ENCODE assay signal across 14 mouse cellular contexts in the genomic region with DNA sequence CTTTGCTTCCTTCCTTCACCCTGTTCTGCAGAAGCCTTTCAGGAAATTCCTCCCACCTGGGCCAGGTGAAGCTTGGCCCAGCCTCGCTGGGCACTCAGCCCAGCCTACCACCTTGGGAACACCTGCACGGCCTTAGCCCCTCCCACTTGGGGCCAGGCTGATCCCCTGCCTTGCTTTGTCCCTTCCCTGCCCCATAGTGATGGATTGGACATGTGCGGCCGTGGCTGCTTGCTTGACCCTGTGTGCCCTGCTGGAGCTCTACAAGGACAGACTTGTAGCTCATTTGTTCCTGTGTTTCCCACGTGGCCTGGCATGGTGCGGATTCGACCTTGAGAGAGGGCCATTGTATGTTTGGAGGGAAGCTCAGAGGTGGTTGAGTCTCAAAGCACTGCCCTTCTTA. TPM values are rescaled to one million over a fixed set of nuclear protein-coding genes. Genes with fewer than 3 reads are reported as not detected.
DNase-seq lines count a peak whose midpoint lies in the region; ATAC-seq lines count a peak whose summit lies in the region.
"Had no signal": no experiment of that assay in that cellular context is flagged by ENCODE, and none has a peak within 500 bp of the region (broad histone marks: within the 10 kb centered on the region; RNA-seq: fewer than 3 reads in every experiment).

No protein-coding gene starts in this region.

- no peaks in the 10 kb centered on the region for H3K9me3 ChIP-seq in limb, embryonic 11.5 days (ENCODE audit: control insufficient read depth, low read length)
- H3K9me3 ChIP-seq in limb, embryonic 10.5 days (replicated peaks) = no peaks in the 10 kb centered on the region
- no peaks in the 10 kb centered on the region for H3K9me3 ChIP-seq in kidney, embryonic 15.5 days (replicated peaks)
- H3K9me3 ChIP-seq: forebrain, embryonic 12.5 days; midbrain, embryonic 12.5 days had no signal

- H3K27ac ChIP-seq in limb, embryonic 11.5 days (replicated peaks; ENCODE audit: low read depth, low read length) = no peak overlapping the region
- no peak overlapping the region for H3K27ac ChIP-seq in limb, embryonic 10.5 days
- H3K27ac ChIP-seq in kidney, embryonic 15.5 days = peak overlapping the region; percentile 41; the same call in 1 of the 2 replicates
- H3K27ac ChIP-seq: midbrain, embryonic 12.5 days had no signal

- peak; percentile 53; the same call in 1 of the 2 replicates for ATAC-seq in limb, embryonic 11.5 days (ENCODE audit: insufficient number of reproducible peaks, low FRiP score, low TSS enrichment, low read depth)
- ATAC-seq in kidney, embryonic 15.5 days (replicated peaks; ENCODE audit: low FRiP score) = peak; percentile 49; the same call in 1 of the 2 replicates

- no peaks in the 10 kb centered on the region for H3K36me3 ChIP-seq in limb, embryonic 11.5 days (ENCODE audit: control insufficient read depth, insufficient read depth, low read length)
- no peaks in the 10 kb centered on the region for H3K36me3 ChIP-seq in limb, embryonic 10.5 days
- H3K36me3 ChIP-seq in kidney, embryonic 15.5 days = no peaks in the 10 kb centered on the region
- H3K36me3 ChIP-seq: forebrain, embryonic 12.5 days; midbrain, embryonic 12.5 days had no signal

- H3K27me3 ChIP-seq in limb, embryonic 11.5 days (ENCODE audit: control insufficient read depth, insufficient read depth, low read length) = peaks cover 14% of the 10 kb centered on the region
- peaks cover 90% of the 10 kb centered on the region for H3K27me3 ChIP-seq in limb, embryonic 10.5 days (ENCODE audit: low read depth, poor library complexity, severe bottlenecking)
- H3K27me3 ChIP-seq in kidney, embryonic 15.5 days = peaks cover 39% of the 10 kb centered on the region

- peak; percentile 47 for DNase-seq in embryo, embryonic 10 days (ENCODE audit: low spot score)
- DNase-seq in embryo, embryonic 9.5 days (ENCODE audit: extremely low spot score) = no peak
- DNase-seq in limb, embryonic 11.5 days (ENCODE audit: low spot score) = no peak
- no peak for DNase-seq in limb, embryonic 10.5 days (ENCODE audit: low spot score)
- DNase-seq in ovary, postnatal 14 days (ENCODE audit: low spot score) = peak; percentile 35
- DNase-seq in retina, embryonic 14.5 days (ENCODE audit: low spot score) = no peak
- no peak for DNase-seq in right cerebral cortex, adult 2 months (ENCODE audit: low spot score in 2 of 2)
- DNase-seq: B cell, adult 2 months; cerebellum, postnatal 25 days; gastrocnemius, postnatal 36 days had no signal

- H3K4me2 ChIP-seq in limb, embryonic 11.5 days (ENCODE audit: low read depth, severe bottlenecking) = no peak overlapping the region
- H3K4me2 ChIP-seq in kidney, embryonic 15.5 days = no peak overlapping the region
- H3K4me2 ChIP-seq: forebrain, embryonic 12.5 days; liver, embryonic 11.5 days; midbrain, embryonic 12.5 days had no signal

- H3K9ac ChIP-seq in limb, embryonic 11.5 days (ENCODE audit: low read length) = no peak overlapping the region
- H3K9ac ChIP-seq in kidney, embryonic 15.5 days = no peak overlapping the region
- H3K9ac ChIP-seq: forebrain, embryonic 12.5 days; midbrain, embryonic 12.5 days had no signal

- 62% methylated on average over 7 of the region's 7 CpGs for WGBS in limb, embryonic 11.5 days
- WGBS in limb, embryonic 10.5 days = 64% methylated on average over 7 of the region's 7 CpGs
- 68% methylated on average over 7 of the region's 7 CpGs for WGBS in kidney, embryonic 15.5 days

- peaks cover 12% of the 10 kb centered on the region; the same call in 1 of the 2 replicates for H3K4me1 ChIP-seq in limb, embryonic 11.5 days (ENCODE audit: control insufficient read depth, insufficient read depth, low read length)
- H3K4me1 ChIP-seq in limb, embryonic 10.5 days = peaks cover 66% of the 10 kb centered on the region
- peaks cover 42% of the 10 kb centered on the region for H3K4me1 ChIP-seq in kidney, embryonic 15.5 days

- no peak overlapping the region for H3K4me3 ChIP-seq in limb, embryonic 11.5 days (ENCODE audit: low read depth, low read length)
- no peak overlapping the region for H3K4me3 ChIP-seq in limb, embryonic 10.5 days
- no peak overlapping the region for H3K4me3 ChIP-seq in kidney, embryonic 15.5 days (replicated peaks)
- H3K4me3 ChIP-seq: forebrain, embryonic 12.5 days; midbrain, embryonic 12.5 days had no signal

RNA-seq across cellular contexts. Expression of a gene that starts 54.0 kb away (rescaled TPM):
- 1.5 and 1.6 TPM in 2 replicates for polyA plus RNA-seq in limb, embryonic 11.5 days (2014; fragmentation: Nextera tagmentation; extraction: Ambion mirVana)
- 1.0 and 2.1 TPM in 2 replicates for polyA plus RNA-seq in limb, embryonic 10.5 days (2016; fragmentation: Nextera tagmentation; extraction: Ambion mirVana)
- 7.1 and 7.3 TPM in 2 replicates for polyA plus RNA-seq in kidney, embryonic 15.5 days (2015; fragmentation: Nextera tagmentation; extraction: Ambion mirVana)

Comparison
In these comparisons a context has a peak if more than half of its experiments do, and no peak if none do; other contexts are left out.
1. DNase-seq: peak in embryo, embryonic 10 days (single experiment) and ovary, postnatal 14 days (single experiment); none in embryo, embryonic 9.5 days (single experiment), limb, embryonic 11.5 days (single experiment), limb, embryonic 10.5 days (single experiment), retina, embryonic 14.5 days (single experiment) and right cerebral cortex, adult 2 months (0 of 2).